Mouse (Mus musculus) lung, postnatal 10 days (tissue): Measurements from ENCODE around the gene Frmpd1.

Experiments
- DNase-seq: peaks from one replicate; pipeline ENCODE4 v3.0.0; 2021

Frmpd1 gene

DNA sequence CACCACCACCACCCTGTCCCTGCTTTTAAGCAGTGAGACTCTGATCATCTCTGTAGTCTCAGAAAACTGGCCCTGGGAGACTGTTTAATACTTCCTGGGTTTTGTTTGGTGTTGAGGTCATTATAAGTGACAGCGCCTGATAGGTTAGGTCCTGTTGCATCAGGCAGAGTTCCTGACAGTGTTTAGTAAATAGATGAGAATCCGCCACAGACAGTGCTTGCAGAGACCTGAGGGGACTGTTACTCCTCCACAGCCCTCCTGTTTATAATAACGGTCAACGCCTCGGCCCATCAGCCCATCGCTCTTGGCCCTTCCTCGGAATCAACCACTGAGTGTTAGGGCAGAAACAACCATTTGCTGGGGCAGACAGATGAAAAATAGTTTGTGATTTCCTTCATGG, 57.5 kb downstream of the Frmpd1 start:
- peak; percentile 35 for DNase-seq

DNA sequence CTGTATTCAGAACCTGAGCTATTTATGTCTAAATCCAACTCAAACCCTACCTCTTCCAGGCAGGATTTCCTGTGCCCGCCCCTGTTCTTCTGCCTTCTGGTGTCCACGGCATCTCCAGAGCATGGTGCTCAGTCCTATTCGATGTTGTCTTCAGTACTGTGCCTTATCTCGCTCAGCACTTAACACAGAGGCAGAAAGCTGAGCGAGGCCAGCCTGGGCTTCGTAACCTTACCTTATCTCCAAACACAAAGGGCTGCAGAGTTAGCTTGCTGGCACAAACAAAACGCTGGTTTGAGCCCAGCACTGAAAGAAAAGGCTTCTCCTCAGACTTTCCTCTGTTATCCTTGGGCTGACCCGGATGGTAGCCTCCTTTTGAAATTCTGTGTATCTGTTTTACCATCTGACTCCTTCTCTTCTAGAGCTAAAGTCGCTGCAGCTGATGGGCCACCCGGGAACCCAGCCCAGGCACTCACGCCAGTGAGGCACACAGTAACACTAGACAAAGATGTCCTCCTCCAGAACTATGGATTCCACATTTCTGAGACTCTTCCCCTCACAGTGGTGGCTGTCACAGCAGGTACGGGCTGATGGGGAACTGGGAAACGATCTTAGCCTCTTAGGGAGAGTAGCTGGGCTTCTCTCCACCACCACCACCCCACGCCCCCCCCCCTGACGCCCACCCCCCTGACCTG, 58.7 kb downstream of the Frmpd1 start:
- DNase-seq, result no peak

- DNase-seq, result no peak
Observed at GRCm38 (mm10) chr4:45251265-45251664, 66.6 kb downstream of the Frmpd1 start.

DNA sequence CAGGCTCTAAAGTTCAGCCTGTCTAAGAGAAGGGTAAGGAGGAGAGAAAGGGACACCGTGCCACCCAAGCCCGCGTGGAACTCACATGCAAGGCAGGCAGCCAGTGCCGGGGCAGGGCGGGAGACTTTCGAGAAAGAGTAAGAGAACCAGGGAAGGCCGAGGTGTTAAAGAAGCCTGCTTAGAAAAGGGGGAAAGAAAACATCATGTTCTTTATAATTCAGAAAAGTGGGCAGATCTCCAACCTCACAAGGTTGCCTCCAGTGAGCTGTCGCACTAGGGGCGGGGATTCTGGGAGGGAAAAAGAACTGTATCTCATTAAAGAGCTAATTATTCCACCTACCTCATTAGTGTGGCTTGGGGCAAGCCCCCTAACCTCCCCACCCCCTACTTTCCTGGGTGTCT, 68.2 kb downstream of the Frmpd1 start:
- no peak for DNase-seq

DNA sequence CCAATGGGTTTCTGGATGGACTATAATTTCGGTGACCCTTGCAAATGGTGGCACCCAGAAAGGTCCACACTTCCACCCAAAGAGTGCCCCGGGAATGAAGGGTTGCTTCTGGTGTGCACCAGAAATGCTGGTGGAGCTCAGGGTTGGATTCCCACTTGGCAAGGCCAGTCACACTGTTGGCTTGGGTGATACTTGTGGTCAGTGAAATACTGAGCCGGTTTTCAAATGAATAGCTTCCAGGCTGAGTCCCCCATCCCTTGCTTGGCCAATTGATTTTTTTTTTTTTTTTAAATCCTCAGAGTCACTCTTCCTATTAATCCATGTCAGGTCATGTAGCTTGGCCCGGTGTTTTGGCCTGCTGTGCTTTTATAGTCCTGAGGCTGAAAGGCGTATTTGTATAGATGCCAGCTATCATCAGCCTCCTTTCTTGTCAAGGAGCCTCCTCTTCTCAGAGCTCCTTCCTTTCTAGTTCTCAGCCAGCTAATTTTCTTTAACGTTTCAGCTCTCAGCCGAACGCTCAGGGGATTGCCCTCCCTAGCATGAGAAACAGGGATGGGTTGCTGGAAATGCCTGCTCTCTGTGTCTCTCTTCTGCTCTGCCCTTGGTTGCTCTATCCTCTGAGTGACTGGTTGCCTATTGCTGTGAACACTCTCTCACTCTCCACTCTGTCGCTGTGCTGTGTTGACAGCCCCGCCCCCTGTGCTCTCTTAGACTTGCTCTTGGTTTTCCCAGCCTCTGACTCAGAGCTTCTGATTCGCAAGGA, 69.3 kb downstream of the Frmpd1 start:
- no peak for DNase-seq

- DNase-seq, result no peak
Observed at GRCm38 (mm10) chr4:45259232-45259832, 74.7 kb downstream of the Frmpd1 start.

GRCm38 (mm10) chr4:45261551-45261950, 76.9 kb downstream of the Frmpd1 start:
- DNase-seq, result no peak

- DNase-seq, result no peak
Observed at GRCm38 (mm10) chr4:45267883-45268282, 83.2 kb downstream of the Frmpd1 start.

GRCm38 (mm10) chr4:45271041-45271452, 86.4 kb downstream of the Frmpd1 start:
- DNase-seq, result peak; percentile 52

- DNase-seq, result no peak
Observed at GRCm38 (mm10) chr4:45275770-45276169, 91.1 kb downstream of the Frmpd1 start.

DNA sequence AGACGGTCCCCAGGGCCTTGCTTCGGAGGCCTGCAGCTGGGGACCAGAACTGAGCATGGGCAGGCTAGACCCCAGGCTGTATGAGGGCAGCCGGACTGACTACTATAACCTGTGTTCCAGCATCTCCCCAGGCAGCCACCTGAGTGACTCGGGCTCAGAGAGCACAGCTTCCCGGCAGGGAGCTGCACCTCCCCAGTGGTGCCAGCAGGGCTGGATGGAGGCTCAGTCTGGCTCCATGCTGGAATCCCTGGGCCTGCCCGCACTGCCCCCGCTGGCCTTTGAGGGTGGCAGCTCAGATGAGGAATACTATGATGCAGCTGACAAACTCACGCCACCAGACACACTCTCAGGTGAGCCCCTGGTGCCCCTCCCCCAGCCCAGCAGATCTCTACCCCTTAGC, 94.6 kb downstream of the Frmpd1 start:
- DNase-seq, result no peak

DNA sequence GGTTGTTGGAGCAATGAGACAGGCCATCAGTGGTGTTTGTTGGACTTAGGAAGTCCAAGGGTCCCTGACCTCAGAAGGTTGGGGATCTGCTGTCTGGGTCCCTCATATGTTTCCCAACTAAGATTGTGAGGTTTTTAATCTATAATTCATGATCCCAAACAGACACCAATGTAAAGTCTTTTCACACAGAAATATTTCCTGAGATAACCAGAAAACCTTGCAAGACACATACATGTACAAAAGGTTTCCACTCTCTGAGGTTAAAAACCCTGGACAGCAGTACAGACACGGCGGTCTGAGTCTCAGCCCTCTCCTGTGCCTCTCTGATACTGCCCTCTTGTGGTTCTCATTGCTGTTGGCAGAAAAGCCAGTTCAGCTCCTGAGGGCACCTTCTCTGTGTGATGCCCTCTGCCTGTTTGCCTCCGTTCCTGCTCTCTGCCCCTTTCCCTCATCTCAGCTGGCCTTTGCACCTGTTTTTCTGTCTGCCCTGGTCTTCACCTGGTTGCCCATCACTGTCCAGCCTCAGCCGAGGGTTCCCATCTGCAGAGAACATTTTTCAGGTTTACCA, 95.4 kb downstream of the Frmpd1 start:
- peak; percentile 85 for DNase-seq

GRCm38 (mm10) chr4:45286318-45286717, 101.6 kb downstream of the Frmpd1 start:
- DNase-seq, result no peak

DNA sequence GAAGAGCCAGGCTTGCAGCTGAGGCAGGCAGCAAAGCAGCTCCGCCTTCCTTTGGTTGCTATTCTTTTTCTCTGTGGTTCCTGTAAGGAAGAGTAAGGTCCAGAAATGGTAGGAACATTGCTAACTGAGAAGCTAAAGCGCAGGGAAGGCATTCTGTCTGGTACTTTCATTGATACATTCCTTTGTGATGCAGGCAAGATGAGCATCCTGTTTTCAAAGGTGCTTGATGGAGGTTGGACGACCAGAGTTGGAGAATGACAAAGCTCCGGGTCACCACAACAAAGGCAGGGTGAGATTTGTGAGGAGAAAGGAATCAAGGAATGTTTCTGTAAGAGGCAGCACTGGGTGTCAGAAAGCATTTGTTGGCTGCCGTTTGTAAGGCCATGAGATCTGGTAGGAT, 103.2 kb downstream of the Frmpd1 start:
- no peak for DNase-seq

- DNase-seq, result peak; percentile 78
Observed at GRCm38 (mm10) chr4:45296662-45297564, 112.2 kb downstream of the Frmpd1 start, which contains the start of gene Trmt10b. Gene Trmt10b, plus strand, starts transcription at chr4:45297127.

DNA sequence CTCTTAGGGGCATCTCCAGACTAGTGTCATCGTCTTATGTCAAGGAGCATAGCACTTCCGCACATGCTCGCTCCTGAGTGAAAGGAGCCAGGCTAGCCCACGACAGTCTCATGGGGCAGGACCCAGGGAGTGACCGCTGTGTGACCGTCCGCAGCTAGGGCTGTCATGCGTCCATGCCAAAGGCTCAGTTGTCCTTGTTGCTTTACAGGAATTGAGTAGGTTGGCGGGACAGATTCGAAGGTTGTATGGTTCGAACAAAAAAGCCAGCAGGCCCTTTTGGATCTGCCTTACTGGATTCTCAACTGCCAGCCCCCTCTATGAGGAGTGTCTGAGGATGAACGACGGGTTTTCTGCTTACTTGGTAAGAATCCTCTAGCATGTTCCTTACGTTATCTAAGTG, 120.9 kb downstream of the Frmpd1 start:
- DNase-seq, result no peak

DNA sequence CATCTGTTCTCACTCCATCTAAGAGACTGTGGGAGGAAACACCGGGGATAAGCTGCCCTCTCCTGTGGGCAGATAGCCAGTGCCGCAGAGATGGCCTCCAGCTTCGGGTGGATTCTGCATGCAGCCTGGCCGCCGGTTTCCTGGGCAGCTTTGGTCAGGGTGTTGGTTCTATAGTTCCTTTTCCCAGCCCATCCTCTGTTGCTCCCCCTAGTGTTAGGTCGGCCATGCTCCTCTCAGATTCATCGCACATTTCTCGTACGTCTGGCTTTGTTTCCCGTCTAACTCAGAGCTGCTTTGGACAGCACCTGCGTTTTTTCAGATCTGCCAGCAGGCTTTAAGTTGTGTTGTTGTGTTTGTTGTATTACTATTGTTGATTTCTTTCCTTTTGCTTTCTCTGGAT, 123.4 kb downstream of the Frmpd1 start:
- peak; percentile 42 for DNase-seq

GRCm38 (mm10) chr4:45308606-45309005, 123.9 kb downstream of the Frmpd1 start:
- DNase-seq, result no peak

DNA sequence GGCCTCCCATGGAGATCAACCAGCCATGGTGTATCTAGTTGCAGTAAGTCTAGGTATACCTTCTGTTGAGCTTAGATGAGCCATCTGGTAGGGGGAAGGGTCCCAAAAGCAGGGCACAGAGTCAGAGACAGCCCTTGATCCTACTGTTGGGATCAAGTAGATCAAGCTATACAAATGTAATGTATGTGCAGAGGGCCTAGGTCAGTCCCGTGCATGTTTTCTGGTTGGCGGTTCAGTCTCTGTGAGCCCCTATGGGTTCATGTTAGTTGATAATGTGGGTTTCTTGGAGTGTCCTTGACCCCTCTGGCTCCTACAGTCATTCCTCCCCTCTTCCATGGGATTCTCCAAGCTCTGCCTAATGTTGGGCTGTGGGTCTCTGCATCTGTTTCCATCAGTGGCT, 126.4 kb downstream of the Frmpd1 start:
- no peak for DNase-seq

DNA sequence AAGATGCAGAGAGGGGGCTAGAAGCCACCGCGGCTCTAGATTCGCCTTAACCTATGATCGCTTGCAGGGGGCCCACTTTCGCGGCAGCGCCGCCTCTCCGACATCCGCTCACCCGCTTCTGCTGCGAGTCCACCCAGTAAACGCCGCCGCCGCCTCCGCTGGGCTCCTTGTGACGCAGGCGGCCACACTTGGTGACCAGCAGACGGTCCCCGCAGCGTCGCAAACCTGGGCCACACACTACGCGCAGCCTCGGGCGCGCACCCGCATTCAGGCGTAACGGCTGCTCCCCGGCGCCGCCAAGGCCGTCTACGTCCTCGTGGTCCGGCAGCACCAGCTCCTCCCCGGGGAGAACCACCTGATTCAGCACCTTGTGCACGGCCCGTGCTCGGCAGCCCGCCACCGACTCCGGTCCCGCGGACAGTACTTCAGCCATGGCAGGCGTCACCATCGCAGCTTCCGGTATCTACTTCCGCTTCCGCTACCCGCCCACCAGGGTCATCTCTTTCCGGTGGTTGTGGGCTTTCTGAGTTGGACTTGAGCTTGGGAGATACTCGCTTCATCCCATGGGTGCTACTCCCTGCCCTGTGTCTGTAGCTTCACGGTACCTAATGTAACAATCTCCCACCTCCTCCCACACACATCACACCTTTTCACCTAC, 135.6 kb downstream of the Frmpd1 start:
- peak; percentile 90 for DNase-seq

- DNase-seq, result peak; percentile 7
Observed at GRCm38 (mm10) chr4:45331139-45331538, 146.5 kb downstream of the Frmpd1 start.

DNA sequence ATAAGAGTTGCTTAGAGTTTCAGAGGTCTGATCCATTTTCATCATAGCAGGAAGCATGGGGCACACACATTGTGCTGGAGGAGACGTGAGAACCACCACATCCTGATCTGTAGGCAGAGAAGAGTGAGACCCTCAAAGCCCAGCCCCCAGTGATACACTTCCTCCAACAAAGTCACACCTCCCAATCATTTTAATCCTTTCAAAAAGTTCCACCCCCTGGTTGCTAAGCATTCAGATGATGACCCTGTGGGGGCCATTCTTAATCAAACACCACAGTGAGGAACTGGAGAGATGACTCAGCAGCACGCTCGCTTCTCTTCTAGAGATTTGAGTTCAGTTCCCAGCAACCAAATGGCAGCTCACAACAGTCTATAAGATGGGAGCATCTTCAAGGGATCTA, 147.8 kb downstream of the Frmpd1 start:
- no peak for DNase-seq
